Mouse (Mus musculus): ENCODE measurements around the gene Map4.

GRCm38 (mm10) chr9:110060761-110061160 is 129.5 kb downstream of the Map4 start:
- TF ChIP-seq HCFC1 (IDR thresholded peaks at IDR 0.05; ENCODE audit: low read depth, low read length) = no peak
- no peak for TF ChIP-seq E2F4 (IDR thresholded peaks at IDR 0.05; ENCODE audit: insufficient replicate concordance, low read depth, low read length)
- TF ChIP-seq UBTF (IDR thresholded peaks at IDR 0.05; ENCODE audit: low read depth, low read length) = no peak
- no peak for TF ChIP-seq TCF12 (IDR thresholded peaks at IDR 0.05; ENCODE audit: low read depth, low read length)
- no peak for TF ChIP-seq SMC3 (IDR thresholded peaks at IDR 0.05; ENCODE audit: low read depth, low read length)
- no peak for TF ChIP-seq CTCF (conservative IDR thresholded peaks at IDR 0.05 in 1 of 2, IDR thresholded peaks at IDR 0.05 in 1 of 2; ENCODE audit: low read depth in 2 of 2, low read length in 2 of 2)

Measured in CH12.LX (cell line).